Mouse (Mus musculus) MEL (cell line): ENCODE measurements at regions not wholly inside any gene's neighbourhood (a gene's known extent, or its start where the extent isn't known, plus 50 kb on each side); places are given as distances from the start of the nearest gene placed in this dataset.

ENCODE experiments used
- DNase-seq: peaks from one replicate; pipeline ENCODE4 v3.0.0; 2011; ENCODE audit warnings: low read depth, low spot score
- H3K27ac ChIP-seq: 2 replicates; pipeline ENCODE4 v1.5.1; 2012; ENCODE audit warnings: low read depth, mild to moderate bottlenecking, control low read depth, low read length, moderate library complexity; ENCODE audit not compliant: control insufficient read depth
- H3K27me3 ChIP-seq, 2 experiments: fragments of 150-350 bp in 1 of 2; sonication (generic) in 1 of 2; 2 replicates each; pipeline ENCODE4 v1.6.1; 2012; ENCODE audit warnings: low read length in 2 of 2, mild to moderate bottlenecking in 2 of 2, improper control_type of control experiment in 1 of 2, moderate library complexity in 1 of 2; ENCODE audit not compliant: insufficient read depth in 2 of 2, control insufficient read depth in 1 of 2
- H3K36me3 ChIP-seq, 2 experiments: 2 replicates each; pipeline ENCODE4 v1.6.1; 2012 to 2014; ENCODE audit warnings: low read length in 2 of 2, improper control_type of control experiment in 1 of 2, inconsistent platforms in 1 of 2, mild to moderate bottlenecking in 1 of 2; ENCODE audit not compliant: insufficient read depth in 2 of 2, control insufficient read depth in 1 of 2
- H3K4me1 ChIP-seq, 2 experiments: fragments of 150-350 bp in 1 of 2; sonication (generic) in 1 of 2; 2 replicates each; pipeline ENCODE4 v1.6.1; 2012; ENCODE audit warnings: low read length in 2 of 2, improper control_type of control experiment in 1 of 2, mild to moderate bottlenecking in 1 of 2; ENCODE audit not compliant: insufficient read depth in 2 of 2, control insufficient read depth in 1 of 2
- H3K4me3 ChIP-seq, 2 experiments: fragments of 150-350 bp in 1 of 2; sonication (generic) in 1 of 2; 2 replicates each; pipeline ENCODE4 v1.5.1; 2012; ENCODE audit warnings: low read depth in 2 of 2, low read length in 2 of 2, mild to moderate bottlenecking in 2 of 2, moderate library complexity in 2 of 2, control low read depth in 1 of 2, improper control_type of control experiment in 1 of 2; ENCODE audit not compliant: control insufficient read depth in 1 of 2, insufficient read depth in 1 of 2
- H3K79me2 ChIP-seq: 2 replicates; pipeline ENCODE4 v1.6.1; 2012; ENCODE audit warnings: mild to moderate bottlenecking, low read length, moderate library complexity; ENCODE audit not compliant: control insufficient read depth, poor library complexity, insufficient read depth
- H3K9ac ChIP-seq: 2 replicates; pipeline ENCODE4 v1.6.1; 2012; ENCODE audit warnings: low read depth, mild to moderate bottlenecking, control low read depth, low read length, moderate library complexity; ENCODE audit not compliant: control insufficient read depth, poor library complexity, severe bottlenecking
- H3K9me3 ChIP-seq: fragments of 150-350 bp; sonication (generic); replicated peaks from 2 replicates; pipeline ENCODE4 v1.6.1; 2012; ENCODE audit warnings: mild to moderate bottlenecking, low read length, improper control_type of control experiment, moderate library complexity; ENCODE audit not compliant: insufficient read depth
- BHLHE40 ChIP-seq: IDR thresholded peaks from 2 replicates; pipeline ENCODE4 v1.6.1; 2012; ENCODE audit warnings: low read depth, mild to moderate bottlenecking, inconsistent platforms, low read length, improper control_type of control experiment, borderline replicate concordance
- CHD2 ChIP-seq: IDR thresholded peaks from 2 replicates; pipeline ENCODE4 v1.6.1; 2011; ENCODE audit warnings: low read length, improper control_type of control experiment
- CTCF ChIP-seq, 3 experiments: IDR thresholded peaks in 2 of 3; conservative IDR thresholded peaks in 1 of 3; 2 replicates each; pipeline ENCODE4 v1.5.1; 2011 to 2012; ENCODE audit warnings: low read length in 3 of 3, low read depth in 2 of 3, mild to moderate bottlenecking in 2 of 3, improper control_type of control experiment in 1 of 3, inconsistent platforms in 1 of 3, mixed read lengths in 1 of 3, moderate library complexity in 1 of 3; ENCODE audit not compliant: control insufficient read depth in 1 of 3, insufficient read depth in 1 of 3, poor library complexity in 1 of 3, severe bottlenecking in 1 of 3
- E2F4 ChIP-seq: IDR thresholded peaks from 2 replicates; pipeline ENCODE4 v1.6.1; 2011; ENCODE audit warnings: low read depth, low read length, improper control_type of control experiment, borderline replicate concordance
- ELF1 ChIP-seq: IDR thresholded peaks from 2 replicates; pipeline ENCODE4 v1.6.1; 2014; ENCODE audit warnings: low read depth, mild to moderate bottlenecking, inconsistent platforms, low read length, improper control_type of control experiment, moderate library complexity
- JUND ChIP-seq: IDR thresholded peaks from 2 replicates; pipeline ENCODE4 v1.6.1; 2011; ENCODE audit warnings: low read depth, mild to moderate bottlenecking, improper control_type of control experiment, low read length
- MAX ChIP-seq: IDR thresholded peaks from 2 replicates; pipeline ENCODE4 v1.6.1; 2011; ENCODE audit warnings: low read length, improper control_type of control experiment
- MEF2A ChIP-seq: IDR thresholded peaks from 2 replicates; pipeline ENCODE4 v1.6.1; 2014; ENCODE audit warnings: low read depth, mild to moderate bottlenecking, inconsistent platforms, low read length, improper control_type of control experiment; ENCODE audit not compliant: poor library complexity, insufficient replicate concordance, severe bottlenecking; ENCODE audit errors: extremely low read depth
- MYC ChIP-seq: IDR thresholded peaks from 2 replicates; pipeline ENCODE4 v1.6.1; 2011; ENCODE audit warnings: low read depth, mild to moderate bottlenecking, low read length, improper control_type of control experiment, moderate library complexity
- NELFE ChIP-seq: IDR thresholded peaks from 2 replicates; pipeline ENCODE4 v1.6.1; 2011; ENCODE audit warnings: low read depth, low read length, improper control_type of control experiment
- NRF1 ChIP-seq: IDR thresholded peaks from 2 replicates; pipeline ENCODE4 v1.6.1; 2014; ENCODE audit warnings: low read depth, mild to moderate bottlenecking, inconsistent platforms, low read length, improper control_type of control experiment, moderate library complexity; ENCODE audit not compliant: poor library complexity, insufficient read depth, severe bottlenecking
- RAD21 ChIP-seq: IDR thresholded peaks from 2 replicates; pipeline ENCODE4 v1.6.1; 2011; ENCODE audit warnings: mild to moderate bottlenecking, low read depth, low read length, improper control_type of control experiment
- SIN3A ChIP-seq: IDR thresholded peaks from 2 replicates; pipeline ENCODE4 v1.6.1; 2012; ENCODE audit warnings: low read length, improper control_type of control experiment, inconsistent platforms
- SMC3 ChIP-seq: IDR thresholded peaks from 2 replicates; pipeline ENCODE4 v1.6.1; 2011; ENCODE audit warnings: low read depth, low read length, improper control_type of control experiment
- TAL1 ChIP-seq: IDR thresholded peaks from 2 replicates; pipeline ENCODE4 v1.6.1; 2012; ENCODE audit warnings: mild to moderate bottlenecking, inconsistent platforms, low read length, moderate library complexity, mixed read lengths
- TBP ChIP-seq: IDR thresholded peaks from 2 replicates; pipeline ENCODE4 v1.8.0; 2011; ENCODE audit warnings: low read depth, low read length, improper control_type of control experiment
- TCF12 ChIP-seq: IDR thresholded peaks from 2 replicates; pipeline ENCODE4 v1.6.1; 2014; ENCODE audit warnings: low read depth, mild to moderate bottlenecking, inconsistent platforms, low read length, improper control_type of control experiment, moderate library complexity
- USF1 ChIP-seq: IDR thresholded peaks from 2 replicates; pipeline ENCODE4 v1.6.1; 2014; ENCODE audit warnings: low read depth, mild to moderate bottlenecking, inconsistent platforms, low read length, improper control_type of control experiment, moderate library complexity
- USF2 ChIP-seq, 2 experiments: IDR thresholded peaks; 2 replicates each; pipeline ENCODE4 v1.6.1; 2011 to 2012; ENCODE audit warnings: improper control_type of control experiment in 2 of 2, low read length in 2 of 2, borderline replicate concordance in 1 of 2, inconsistent platforms in 1 of 2, low read depth in 1 of 2, mild to moderate bottlenecking in 1 of 2; ENCODE audit not compliant: insufficient read depth in 1 of 2
- ZC3H11A ChIP-seq: IDR thresholded peaks from 2 replicates; pipeline ENCODE4 v1.6.1; 2012; ENCODE audit warnings: low read depth, mild to moderate bottlenecking, inconsistent platforms, low read length, improper control_type of control experiment
- ZKSCAN1 ChIP-seq: IDR thresholded peaks from 2 replicates; pipeline ENCODE4 v1.6.1; 2012; ENCODE audit warnings: low read depth, mild to moderate bottlenecking, inconsistent platforms, low read length, improper control_type of control experiment, moderate library complexity
- ZNF384 ChIP-seq: IDR thresholded peaks from 2 replicates; pipeline ENCODE4 v1.6.1; 2012; ENCODE audit warnings: low read depth, mild to moderate bottlenecking, inconsistent platforms, low read length, improper control_type of control experiment

DNA sequence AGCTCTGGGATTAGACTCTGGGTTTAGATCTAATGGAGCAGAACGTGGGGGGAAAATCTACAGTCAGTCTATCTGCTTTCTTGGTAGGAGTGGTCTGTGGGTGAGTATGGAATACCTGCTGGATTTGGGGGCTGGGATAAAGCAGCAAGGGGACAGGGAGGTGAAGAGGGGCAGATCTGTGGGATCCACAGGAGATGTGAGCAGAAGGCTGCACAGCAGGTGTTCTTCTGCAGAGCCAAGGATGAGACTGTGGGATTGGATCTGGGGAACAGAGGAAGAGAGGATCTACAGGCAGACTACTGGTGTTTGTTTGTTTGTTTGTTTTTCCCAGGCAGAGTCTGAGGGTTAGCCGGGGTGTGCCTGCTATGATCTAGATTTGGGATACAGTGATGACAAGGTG, 284.5 kb downstream of the Phkb start:
- DNase-seq: no peak

DNA sequence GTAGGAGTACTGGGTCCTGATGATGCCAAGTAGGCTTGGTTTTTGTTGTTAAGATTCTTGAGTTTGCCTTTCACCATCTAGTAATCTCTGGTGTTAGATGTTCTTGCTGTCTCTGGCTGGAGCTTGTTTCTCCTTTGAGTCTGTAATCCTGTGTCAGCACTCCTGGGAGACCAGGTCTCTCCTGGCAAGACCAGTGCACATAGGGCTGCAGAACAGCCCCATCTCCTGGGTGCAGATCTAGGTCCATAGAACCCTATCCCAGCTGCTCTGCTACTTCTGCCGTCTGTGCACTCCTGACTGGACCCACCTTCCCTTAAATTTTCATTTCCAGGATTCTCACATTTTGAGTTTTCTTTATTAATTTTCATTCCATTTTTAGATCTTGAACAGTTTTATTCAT, 283.9 kb downstream of the Phkb start:
- no peaks in the 10 kb centered on the region for H3K79me2 ChIP-seq
- H3K4me3 ChIP-seq: no peak overlapping the region
- DNase-seq: no peak
- no peak for TF ChIP-seq BHLHE40
- no peak for TF ChIP-seq TBP
- no peak for TF ChIP-seq CTCF (IDR thresholded peaks at IDR 0.05 in 2 of 3, conservative IDR thresholded peaks at IDR 0.05 in 1 of 3; ENCODE audit: control insufficient read depth in 1 of 3, insufficient read depth in 1 of 3, low read depth in 2 of 3, low read length in 3 of 3, poor library complexity in 1 of 3, severe bottlenecking in 1 of 3)
- TF ChIP-seq USF2 (IDR thresholded peaks at IDR 0.05; ENCODE audit: borderline replicate concordance in 1 of 2, insufficient read depth in 1 of 2, low read depth in 1 of 2, low read length in 2 of 2): no peak
- no peak for TF ChIP-seq USF1
- TF ChIP-seq ZC3H11A: no peak
- no peak for TF ChIP-seq NRF1
- no peak for TF ChIP-seq RAD21
- TF ChIP-seq CHD2: no peak
- TF ChIP-seq ZKSCAN1: no peak
- TF ChIP-seq MAX: no peak
- H3K27me3 ChIP-seq: no peaks in the 10 kb centered on the region
- no peaks in the 10 kb centered on the region for H3K36me3 ChIP-seq
- no peak overlapping the region for H3K9ac ChIP-seq
- H3K9me3 ChIP-seq: no peaks in the 10 kb centered on the region
- H3K4me1 ChIP-seq: no peaks in the 10 kb centered on the region
- H3K27ac ChIP-seq: no peak overlapping the region

More for the DNA sequence above, 284.5 kb downstream of the Phkb start:
- no peak overlapping the region for H3K27ac ChIP-seq
- no peaks in the 10 kb centered on the region for H3K79me2 ChIP-seq
- H3K36me3 ChIP-seq: no peaks in the 10 kb centered on the region
- H3K4me1 ChIP-seq: no peaks in the 10 kb centered on the region
- no peak for TF ChIP-seq MYC
- TF ChIP-seq ELF1: no peak
- TF ChIP-seq ZC3H11A: no peak
- TF ChIP-seq TCF12: no peak
- TF ChIP-seq CHD2: no peak
- TF ChIP-seq ZKSCAN1: no peak
- no peak for TF ChIP-seq ZNF384
- no peak for TF ChIP-seq E2F4
- no peak for TF ChIP-seq TAL1
- no peak for TF ChIP-seq SMC3
- TF ChIP-seq NELFE: no peak
- TF ChIP-seq USF2 (IDR thresholded peaks at IDR 0.05; ENCODE audit: borderline replicate concordance in 1 of 2, insufficient read depth in 1 of 2, low read depth in 1 of 2, low read length in 2 of 2): no peak
- no peak for TF ChIP-seq USF1
- no peak for TF ChIP-seq MEF2A
- no peak for TF ChIP-seq JUND
- TF ChIP-seq SIN3A: no peak
- TF ChIP-seq, all 39 proteins: peak for 0
- Histone ChIP-seq H3K9ac (no peak overlapping the region), H3K4me3 (no peak overlapping the region), H3K9me3 (no peaks in the 10 kb centered on the region), H3K27me3 (no peaks in the 10 kb centered on the region)
